Mouse (Mus musculus) ES-Bruce4 (cell line): ENCODE measurements at regions not wholly inside any gene's neighbourhood (a gene's known extent, or its start where the extent isn't known, plus 50 kb on each side); places are given as distances from the start of the nearest gene placed in this dataset.
"Not testable (repeated sequence)": the region's sequence is repeated elsewhere in the genome, so short reads cannot be mapped to it uniquely, and the experiment has no call there.

Source experiments
- H3K27ac ChIP-seq: 2 replicates; pipeline ENCODE4 v1.5.1; 2012; ENCODE audit warnings: low read length, inconsistent platforms; ENCODE audit not compliant: insufficient read depth
- H3K27me3 ChIP-seq: 2 replicates; pipeline ENCODE4 v1.6.1; 2012; ENCODE audit warnings: mild to moderate bottlenecking, low read length, inconsistent platforms; ENCODE audit not compliant: control insufficient read depth, poor library complexity, insufficient read depth, severe bottlenecking
- H3K36me3 ChIP-seq: 2 replicates; pipeline ENCODE4 v1.6.1; 2012; ENCODE audit warnings: inconsistent platforms, mild to moderate bottlenecking, low read length, moderate library complexity; ENCODE audit not compliant: control insufficient read depth, poor library complexity, insufficient read depth, severe bottlenecking
- H3K4me1 ChIP-seq: one replicate; pipeline ENCODE4 v1.8.1; 2011; ENCODE audit warnings: low read length; ENCODE audit not compliant: control insufficient read depth, insufficient read depth
- H3K4me3 ChIP-seq: 2 replicates; pipeline ENCODE4 v1.5.1; 2011; ENCODE audit warnings: low read depth, mild to moderate bottlenecking, low read length
- H3K9ac ChIP-seq: 2 replicates; pipeline ENCODE4 v1.6.1; 2012; ENCODE audit warnings: low read depth, mild to moderate bottlenecking, inconsistent platforms; ENCODE audit not compliant: poor library complexity, severe bottlenecking
- H3K9me3 ChIP-seq: replicated peaks from 2 replicates; pipeline ENCODE4 v1.6.1; 2012; ENCODE audit warnings: mild to moderate bottlenecking, low read length, inconsistent platforms; ENCODE audit not compliant: control insufficient read depth, poor library complexity, insufficient read depth, severe bottlenecking
- CTCF ChIP-seq: IDR thresholded peaks from one replicate; pipeline ENCODE4 v1.8.1; 2011; ENCODE audit warnings: low read depth, low read length
- EP300 ChIP-seq: IDR thresholded peaks from 2 replicates; pipeline ENCODE4 v1.6.1; 2011; ENCODE audit warnings: low read depth, low read length; ENCODE audit not compliant: insufficient read depth
- POLR2A ChIP-seq: IDR thresholded peaks from one replicate; pipeline ENCODE4 v1.8.1; 2011; ENCODE audit warnings: low read length; ENCODE audit not compliant: insufficient read depth

- no peaks in the 10 kb centered on the region for H3K27me3 ChIP-seq
- no peaks in the 10 kb centered on the region for H3K9me3 ChIP-seq
- H3K27ac ChIP-seq, result no peak overlapping the region
- H3K4me3 ChIP-seq, result no peak overlapping the region
- H3K4me1 ChIP-seq, result no peaks in the 10 kb centered on the region
- H3K36me3 ChIP-seq, result no peaks in the 10 kb centered on the region
- TF ChIP-seq CTCF (no peak), POLR2A (no peak), EP300 (no peak)
- H3K9ac ChIP-seq, result no peak overlapping the region
These were observed 152.6 kb upstream of the Frmd4a start for GRCm38 (mm10) chr2:3864872-3865271.

- H3K36me3 ChIP-seq, H3K9ac ChIP-seq, H3K4me3 ChIP-seq, H3K27me3 ChIP-seq, H3K27ac ChIP-seq, H3K4me1 ChIP-seq, H3K9me3 ChIP-seq: not testable (repeated sequence)
These were observed 150.8 kb upstream of the Frmd4a start for GRCm38 (mm10) chr2:3866736-3867135.

- Histone ChIP-seq H3K4me1 (no peaks in the 10 kb centered on the region), H3K9me3 (no peaks in the 10 kb centered on the region), H3K36me3 (no peaks in the 10 kb centered on the region), H3K9ac (no peak overlapping the region), H3K27ac (no peak overlapping the region), H3K27me3 (no peaks in the 10 kb centered on the region), H3K4me3 (no peak overlapping the region)
- TF ChIP-seq CTCF (no peak), POLR2A (no peak), EP300 (no peak)
These were observed 147.8 kb upstream of the Frmd4a start for GRCm38 (mm10) chr2:3869701-3870100.

- no peak overlapping the region for H3K9ac ChIP-seq
- H3K36me3 ChIP-seq, result no peaks in the 10 kb centered on the region
- H3K4me3 ChIP-seq, result no peak overlapping the region
- no peaks in the 10 kb centered on the region for H3K9me3 ChIP-seq
- no peak for TF ChIP-seq POLR2A
- no peak for TF ChIP-seq EP300
- no peak for TF ChIP-seq CTCF
- no peaks in the 10 kb centered on the region for H3K4me1 ChIP-seq
- no peak overlapping the region for H3K27ac ChIP-seq
- H3K27me3 ChIP-seq, result no peaks in the 10 kb centered on the region
These were observed 145.8 kb upstream of the Frmd4a start for GRCm38 (mm10) chr2:3871748-3872147.

- Histone ChIP-seq H3K27ac (no peak overlapping the region), H3K9me3 (no peaks in the 10 kb centered on the region), H3K9ac (no peak overlapping the region), H3K27me3 (no peaks in the 10 kb centered on the region), H3K4me3 (no peak overlapping the region), H3K4me1 (no peaks in the 10 kb centered on the region), H3K36me3 (no peaks in the 10 kb centered on the region)
- no peak for TF ChIP-seq EP300
- no peak for TF ChIP-seq CTCF
- TF ChIP-seq POLR2A, result no peak
These were observed 130.5 kb upstream of the Frmd4a start for GRCm38 (mm10) chr2:3887000-3887399.

GRCm38 (mm10) chr2:3887845-3888433 is 129.6 kb upstream of the Frmd4a start:
- Histone ChIP-seq H3K4me1 (no peaks in the 10 kb centered on the region), H3K9me3 (no peaks in the 10 kb centered on the region), H3K9ac (no peak overlapping the region), H3K4me3 (no peak overlapping the region), H3K27ac (no peak overlapping the region), H3K27me3 (no peaks in the 10 kb centered on the region), H3K36me3 (no peaks in the 10 kb centered on the region)
- TF ChIP-seq POLR2A, result no peak
- TF ChIP-seq EP300, result no peak
- TF ChIP-seq CTCF, result no peak
